Mouse (Mus musculus) kidney, adult 2 months (tissue): Measurements from ENCODE around the gene Arhgef15.

ENCODE experiments used
- CTCF ChIP-seq: fragments of 200-500 bp; conservative IDR thresholded peaks from 2 replicates; pipeline ENCODE4 v1.5.1; 2011; ENCODE audit warnings: low read depth, mild to moderate bottlenecking, control low read depth, low read length, moderate library complexity, mixed read lengths; ENCODE audit not compliant: insufficient read depth, insufficient read length
- POLR2A ChIP-seq: fragments of 200-500 bp; IDR thresholded peaks from one replicate; pipeline ENCODE4 v1.6.1; 2011; ENCODE audit warnings: low read depth, low read length, control low read depth

GRCm38 (mm10) chr11:68939451-68940304 is 17.6 kb downstream of the Arhgef15 start:
- TF ChIP-seq CTCF (no peak), POLR2A (peak; percentile 65)
